Mouse (Mus musculus) bone marrow, adult 2 months (tissue): ENCODE results near the gene Rgs6.

ENCODE experiments used
- CTCF ChIP-seq: fragments of 200-500 bp; IDR thresholded peaks from 2 replicates; pipeline ENCODE4 v1.5.1; 2011; ENCODE audit warnings: low read length, control low read depth; ENCODE audit not compliant: control insufficient read depth, insufficient read depth
- POLR2A ChIP-seq: fragments of 200-500 bp; IDR thresholded peaks from 2 replicates; pipeline ENCODE4 v1.6.1; 2011; ENCODE audit warnings: low read depth, mild to moderate bottlenecking, control low read depth, low read length, borderline replicate concordance; ENCODE audit not compliant: control insufficient read depth

DNA sequence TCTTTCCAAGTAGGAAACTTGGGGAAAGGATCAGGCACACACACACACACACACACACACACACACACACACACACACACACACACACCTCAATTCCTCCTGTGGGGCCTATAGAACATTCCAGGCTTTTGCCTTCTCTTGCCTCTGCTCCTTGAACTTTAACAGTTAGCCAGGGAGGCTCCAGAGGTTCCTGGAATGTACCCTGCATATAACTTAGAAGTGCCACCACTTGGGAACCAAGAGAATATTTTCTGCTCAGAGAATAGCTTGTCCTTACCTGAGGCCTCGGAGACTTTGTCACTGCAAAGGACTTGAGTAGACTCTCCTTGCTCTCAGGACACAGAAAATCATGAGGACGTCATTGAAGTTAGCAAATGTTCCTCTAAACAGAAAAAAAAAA lies 548.4 kb downstream of the Rgs6 start:
- no peak for TF ChIP-seq POLR2A
- TF ChIP-seq CTCF = no peak
